Mouse (Mus musculus): ENCODE results near the gene Armt1.

DNA sequence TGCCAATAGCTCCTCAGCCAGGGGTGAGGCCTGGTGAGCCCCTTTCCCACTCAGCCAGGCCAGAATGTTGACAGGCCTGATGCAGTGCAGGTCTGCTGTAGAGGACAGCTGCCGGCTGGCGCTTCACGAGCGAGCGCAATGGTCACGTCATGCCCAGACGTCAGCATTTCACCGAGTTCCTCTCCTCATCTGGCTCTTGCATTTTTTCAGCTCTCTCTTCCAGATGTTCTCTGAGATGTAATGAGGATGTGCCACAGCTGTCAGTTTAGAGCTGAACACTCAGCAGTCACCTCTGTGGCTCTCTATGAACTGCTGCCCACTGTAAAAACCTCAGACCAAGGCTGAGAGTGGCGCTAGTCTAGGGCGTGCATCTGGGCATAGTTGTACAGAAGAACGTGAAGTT is 41.3 kb downstream of the Armt1 start:
- TF ChIP-seq POLR2A (IDR thresholded peaks at IDR 0.05; ENCODE audit: control insufficient read depth in 1 of 2, insufficient read depth in 1 of 2, low read depth in 1 of 2, low read length in 2 of 2, poor library complexity in 1 of 2) (no peak), SMC3 (IDR thresholded peaks at IDR 0.05; ENCODE audit: low read depth, low read length) (no peak), RCOR1 (IDR thresholded peaks at IDR 0.05; ENCODE audit: low read depth, low read length) (no peak), USF1 (IDR thresholded peaks at IDR 0.05; ENCODE audit: low read depth, low read length) (no peak), MYC (IDR thresholded peaks at IDR 0.05; ENCODE audit: low read depth, low read length) (no peak)
